Mouse (Mus musculus) gastrocnemius, postnatal 36 days (tissue): ENCODE measurements around the gene Mafg. TPM values are rescaled to one million over a fixed set of nuclear protein-coding genes. Genes with fewer than 3 reads are reported as not detected.

ENCODE experiments used
- DNase-seq, 2 experiments: peaks; one replicate each; pipeline ENCODE4 v3.0.0; 2022
- intact Hi-C: fragments of 180-260 bp; cut with DNase I; formaldehyde crosslinking; loops from one replicate; pipeline ENCODE4 v1.15.1; 2025
- microRNA-seq, 2 experiments: library from miRNA; unstranded; fragments of <30 nt; microRNA quantifications; one replicate each; pipeline ENCODE4 v1.2.0; 2021
- total RNA-seq, 2 experiments: library from RNA; stranded (reverse); gene quantifications; 2 replicates each; pipeline ENCODE4 v1.2.3; 2021

Mafg gene
- total RNA-seq, 2 experiments from 2014 or later = 48.3 to 53.7 TPM

DNA sequence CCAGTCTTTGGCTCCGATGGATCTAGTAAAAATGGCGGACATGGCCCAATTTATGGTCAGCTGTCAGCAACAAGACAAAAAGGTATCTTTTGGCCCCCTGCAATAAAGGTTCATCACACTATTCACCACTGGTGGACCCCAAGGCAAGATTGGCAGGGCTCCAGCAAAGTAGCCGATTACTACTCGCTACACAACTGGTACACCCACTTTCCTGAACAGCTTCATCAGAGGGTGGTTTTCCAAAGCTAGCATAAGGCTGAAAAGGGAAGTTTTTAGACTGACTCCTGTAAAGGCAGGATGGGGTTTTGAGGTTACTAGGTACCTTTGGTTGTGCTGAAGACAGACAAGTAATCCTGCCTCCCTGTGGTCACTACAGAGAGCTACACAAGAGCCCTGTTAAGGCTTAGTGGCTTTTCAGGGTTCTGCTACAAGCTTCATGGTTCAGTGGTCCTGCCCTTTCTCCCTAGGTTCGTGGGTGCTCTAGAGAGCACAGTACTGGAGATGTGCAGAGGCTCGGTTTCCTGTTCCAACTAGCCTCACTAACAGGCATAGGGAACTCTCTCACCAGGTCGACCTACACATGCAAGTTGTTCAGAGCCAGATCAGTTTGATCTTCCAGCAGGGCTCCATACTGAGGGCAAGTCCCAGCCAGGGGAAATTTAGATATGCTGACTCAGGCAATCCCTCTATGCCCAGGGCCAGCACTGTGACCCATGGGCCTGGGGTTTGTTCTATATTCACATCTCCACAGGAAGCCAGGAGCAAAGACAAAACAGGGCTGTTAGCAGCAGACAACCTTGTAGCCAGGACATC is 56.0 kb downstream of the Mafg start:
- intact Hi-C loops = loop anchor here (1.0 to 5.0 kb wide), 2 partner anchors 35 to 62 kb away; no protein-coding TSS in a partner anchor
- DNase-seq = no peak

DNA sequence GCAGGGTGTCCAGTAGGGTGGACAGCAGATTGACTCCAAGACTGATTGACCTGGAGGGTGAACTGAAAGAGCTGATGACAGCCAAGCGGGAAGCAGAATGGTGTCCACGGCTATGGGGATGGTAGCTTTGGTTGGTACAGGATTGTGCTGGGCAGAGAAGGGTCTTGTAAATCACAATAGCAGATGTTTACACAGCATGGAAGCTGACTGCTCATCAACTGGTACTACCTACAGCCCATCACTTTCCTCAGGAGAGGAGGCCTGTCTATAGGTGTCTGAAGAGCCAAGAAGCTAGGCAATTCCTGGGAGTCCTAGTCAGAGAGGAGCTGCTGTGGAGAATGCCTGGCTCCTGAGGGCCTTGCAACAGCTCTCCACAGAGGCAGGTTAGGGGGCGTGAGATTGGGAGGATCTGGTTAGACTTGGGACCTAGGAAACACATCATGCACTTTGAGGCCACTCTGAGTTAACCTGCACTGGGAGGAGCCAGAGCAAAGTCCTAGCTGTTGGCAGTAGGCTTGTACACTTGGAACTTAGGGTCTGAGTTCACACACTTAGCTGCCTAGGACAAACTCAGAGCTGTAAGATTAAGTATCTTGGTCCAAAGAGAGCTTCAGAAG is 56.9 kb downstream of the Mafg start:
- DNase-seq = no peak
- intact Hi-C loops = loop anchor here (5.0 kb wide), 1 partner anchor 36 kb away; no protein-coding TSS in a partner anchor

DNA sequence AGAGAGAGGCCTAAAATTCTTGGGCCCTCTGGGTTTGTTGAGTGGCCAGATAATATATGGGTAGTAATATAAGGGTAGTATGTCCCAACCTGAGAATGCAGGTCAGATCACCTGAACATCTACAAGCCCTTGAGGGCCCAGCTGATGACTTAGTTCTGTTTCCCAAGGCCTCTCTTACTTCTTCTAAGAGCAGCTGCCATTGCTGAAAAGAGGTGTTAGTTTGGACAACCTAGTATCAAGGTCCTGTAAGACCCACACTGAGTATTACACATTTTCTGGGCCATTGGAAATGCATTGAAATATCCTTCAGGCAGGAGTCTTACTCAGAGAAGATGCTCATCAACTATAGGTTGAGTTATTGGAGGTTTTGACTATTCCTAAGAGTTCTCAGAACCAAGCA is 57.5 kb downstream of the Mafg start:
- intact Hi-C loops = loop anchor here (2.0 to 5.0 kb wide), 2 partner anchors 33 to 36 kb away; no protein-coding TSS in a partner anchor
- DNase-seq = no peak

Small RNA genes lying within 50 kb of the gene (microRNA-seq; reads per million reads assigned to microRNA genes)
- 0 reads per million in 2 experiments for gene Mir6936

Other genes with a start within 250 kb of the Mafg start
- gene Nploc4, start 195.9 kb downstream of the Mafg start, total RNA-seq = 10 to 100 TPM; 67.6 to 71.0 TPM
- under 1 TPM in 1 of 2 experiments, not detected in 1; 0.69 TPM for gene Tspan10, start 191.0 kb downstream of the Mafg start, total RNA-seq
- under 1 TPM in 1 of 2 experiments, not detected in 1; 0.89 TPM for gene Pde6g, start 180.1 kb downstream of the Mafg start, total RNA-seq
- 10 to 100 TPM; 21.4 to 25.6 TPM for gene Oxld1, start 175.5 kb downstream of the Mafg start, total RNA-seq
- 1 to 10 TPM; 4.1 to 6.2 TPM for gene Ccdc137, start 175.5 kb downstream of the Mafg start, total RNA-seq
- gene Arl16, start 166.0 kb downstream of the Mafg start, total RNA-seq = 1 to 10 TPM; 4.8 to 6.3 TPM
- gene Mrpl12, start 149.0 kb downstream of the Mafg start, total RNA-seq = 100 to 1,000 TPM; 142 to 144 TPM
- gene Slc25a10, start 141.8 kb downstream of the Mafg start, total RNA-seq = 1 to 10 TPM; 3.7 to 4.5 TPM
- gene Gcgr, start 102.9 kb downstream of the Mafg start, total RNA-seq = under 1 TPM; 0.18 to 0.25 TPM
- 10 to 100 TPM; 19.9 to 23.8 TPM for gene Mcrip1, start 83.9 kb downstream of the Mafg start, total RNA-seq
- 100 to 1,000 TPM; 153 to 173 TPM for gene Ppp1r27, start 82.5 kb downstream of the Mafg start, total RNA-seq
- gene P4hb, start 60.3 kb downstream of the Mafg start, total RNA-seq = 100 to 1,000 TPM; 174 to 203 TPM
- gene Arhgdia, start 52.0 kb downstream of the Mafg start, total RNA-seq = 10 to 100 TPM; 73.1 to 77.1 TPM
- gene Alyref, start 35.2 kb downstream of the Mafg start, total RNA-seq = 10 to 100 TPM; 36.1 to 41.5 TPM
- 10 to 100 TPM; 44.0 to 50.5 TPM for gene Anapc11, start 35.2 kb downstream of the Mafg start, total RNA-seq
- gene Npb, start 25.1 kb downstream of the Mafg start, total RNA-seq = not detected
- 10 to 100 TPM; 26.7 to 33.5 TPM for gene Pcyt2, start 15.7 kb downstream of the Mafg start, total RNA-seq
- gene Sirt7, start 8.4 kb downstream of the Mafg start, total RNA-seq = 1 to 10 TPM; 4.5 TPM
- 1 to 10 TPM; 3.2 to 5.8 TPM for gene Pycr1, start 10.2 kb upstream of the Mafg start, total RNA-seq
- gene Myadml2, start 14.6 kb upstream of the Mafg start, total RNA-seq = 100 to 1,000 TPM; 129 to 137 TPM
- not detected for gene Notum, start 27.6 kb upstream of the Mafg start, total RNA-seq
- gene Aspscr1, start 39.4 kb upstream of the Mafg start, total RNA-seq = 10 to 100 TPM; 24.4 to 34.0 TPM
- gene Cenpx, start 80.1 kb upstream of the Mafg start, total RNA-seq = 10 to 100 TPM; 23.2 to 27.0 TPM
- 1 to 10 TPM; 3.7 to 4.1 TPM for gene Lrrc45, start 80.3 kb upstream of the Mafg start, total RNA-seq
- gene Rac3, start 87.9 kb upstream of the Mafg start, total RNA-seq = under 1 TPM; 0.84 to 0.92 TPM
- gene Dcxr, start 93.7 kb upstream of the Mafg start, total RNA-seq = 1 to 10 TPM; 4.5 to 9.2 TPM
- gene Cbr2, start 98.5 kb upstream of the Mafg start, total RNA-seq = 10 to 100 TPM in 1 of 2 experiments, 1 to 10 TPM in 1; 9.2 to 15.8 TPM
- gene Hmga1b, start 129.2 kb upstream of the Mafg start, total RNA-seq = 10 to 100 TPM; 29.5 to 31.9 TPM
- gene Rfng, start 150.6 kb upstream of the Mafg start, total RNA-seq = 1 to 10 TPM; 9.9 to 10.0 TPM
- gene Gps1, start 150.7 kb upstream of the Mafg start, total RNA-seq = 10 to 100 TPM; 52.6 to 52.7 TPM
- gene Dus1l, start 162.8 kb upstream of the Mafg start, total RNA-seq = 10 to 100 TPM; 31.3 to 32.9 TPM
- gene Fasn, start 190.9 kb upstream of the Mafg start, total RNA-seq = 10 to 100 TPM; 12.5 to 20.0 TPM